Mouse (Mus musculus) gastrocnemius, adult 18-20 months (tissue): ENCODE results near the gene B130006D01Rik. TPM values are rescaled to one million over a fixed set of nuclear protein-coding genes. Genes with fewer than 3 reads are reported as not detected.
"Not testable (repeated sequence)": the region's sequence is repeated elsewhere in the genome, so short reads cannot be mapped to it uniquely, and the experiment has no call there.

Source experiments
- DNase-seq: peaks from one replicate; pipeline ENCODE4 v3.0.0; 2021; ENCODE audit warnings: low spot score
- total RNA-seq, 2 experiments: library from RNA; stranded (reverse); gene quantifications; 2 replicates each; pipeline ENCODE4 v1.2.3; 2021

B130006D01Rik gene
- total RNA-seq, 2 experiments from 2014 or later, result 0.09 to 0.27 TPM

GRCm38 (mm10) chr11:95713225-95713810, 10.1 kb upstream of the B130006D01Rik start:
- peak; percentile 29 for DNase-seq

- DNase-seq, result no peak
Measured at GRCm38 (mm10) chr11:95713811-95714241, 9.6 kb upstream of the B130006D01Rik start.

DNA sequence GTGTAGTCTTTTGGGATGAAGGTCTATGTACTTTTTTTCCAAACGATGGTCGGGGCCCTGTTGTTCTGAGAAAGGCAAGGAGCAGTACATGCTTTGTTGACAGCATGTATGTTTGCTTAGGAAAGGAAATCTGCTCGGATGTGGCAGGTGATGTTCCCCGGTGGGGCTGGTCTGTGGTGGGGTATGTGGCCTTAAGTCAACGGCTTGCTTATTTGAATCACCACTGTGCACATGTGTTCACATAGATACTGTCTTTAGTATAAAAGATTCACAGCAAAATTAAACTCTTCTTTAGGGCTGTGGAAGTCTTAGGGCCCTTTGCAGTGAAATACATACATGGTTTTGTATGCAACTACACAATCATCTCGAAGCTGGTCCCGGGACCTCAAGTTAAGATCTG, 9.0 kb upstream of the B130006D01Rik start:
- no peak for DNase-seq

GRCm38 (mm10) chr11:95716136-95716535, 7.3 kb upstream of the B130006D01Rik start:
- no peak for DNase-seq

GRCm38 (mm10) chr11:95719356-95719755, 4.0 kb upstream of the B130006D01Rik start:
- DNase-seq, result no peak

GRCm38 (mm10) chr11:95724466-95724865, 1.1 kb downstream of the B130006D01Rik start:
- DNase-seq, result no peak

GRCm38 (mm10) chr11:95726156-95726555, 2.8 kb downstream of the B130006D01Rik start:
- no peak for DNase-seq

GRCm38 (mm10) chr11:95727947-95728346, 4.6 kb downstream of the B130006D01Rik start:
- DNase-seq, result no peak

DNA sequence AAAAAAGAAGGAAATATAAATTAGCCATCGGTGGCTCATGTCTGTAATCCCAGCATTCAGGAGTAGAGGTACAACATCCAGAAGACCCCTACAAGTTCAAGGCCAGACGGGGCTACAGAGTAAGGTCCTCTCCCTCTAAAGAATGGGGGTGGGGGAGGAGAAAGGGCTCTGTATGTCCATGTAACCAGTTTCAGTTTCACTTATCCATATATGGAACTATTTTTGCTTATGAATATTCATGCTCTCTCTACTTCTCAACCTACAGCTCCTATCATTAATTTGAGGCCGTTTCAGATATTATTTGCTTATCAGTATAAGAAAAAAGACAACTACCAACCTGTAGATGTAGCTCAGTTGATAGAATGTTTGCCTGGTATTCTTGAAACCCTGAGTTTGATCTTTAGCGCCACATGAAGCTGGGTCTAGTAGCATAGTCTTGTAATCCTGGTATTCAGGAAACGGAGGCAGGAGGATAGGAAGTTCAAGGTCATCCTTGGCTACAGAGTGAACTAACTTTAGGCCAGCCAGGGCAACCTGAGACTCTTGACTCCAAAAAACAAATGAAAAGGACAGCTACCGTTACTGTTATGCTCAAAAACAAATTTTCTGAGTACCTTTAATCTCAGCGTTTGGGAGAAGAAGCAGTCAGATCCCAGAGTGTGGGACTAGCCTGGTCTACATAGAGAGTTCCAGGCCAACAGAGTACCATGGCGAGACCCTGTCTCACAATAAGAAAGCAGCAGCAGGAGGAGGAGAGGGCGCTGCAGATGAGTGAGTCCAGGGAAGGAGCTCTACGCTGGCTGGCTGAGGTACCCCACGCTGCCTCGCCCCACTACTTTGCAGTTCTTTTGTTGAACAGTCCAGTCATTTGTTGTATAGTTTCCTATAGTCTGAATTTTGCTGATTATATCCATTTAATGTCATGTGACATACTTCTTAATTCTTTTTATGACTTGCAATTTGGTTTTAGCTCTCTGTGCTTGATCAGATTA, 5.8 kb downstream of the B130006D01Rik start:
- no peak for DNase-seq

GRCm38 (mm10) chr11:95734485-95734884, 11.1 kb downstream of the B130006D01Rik start:
- no peak for DNase-seq

GRCm38 (mm10) chr11:95737811-95738210, 14.4 kb downstream of the B130006D01Rik start:
- DNase-seq, result peak; percentile 22

GRCm38 (mm10) chr11:95744521-95744920, 21.1 kb downstream of the B130006D01Rik start:
- DNase-seq, result no peak

GRCm38 (mm10) chr11:95746821-95747220, 23.4 kb downstream of the B130006D01Rik start:
- DNase-seq, result no peak

- DNase-seq, result no peak
Measured at GRCm38 (mm10) chr11:95748331-95748730, 24.9 kb downstream of the B130006D01Rik start.

DNA sequence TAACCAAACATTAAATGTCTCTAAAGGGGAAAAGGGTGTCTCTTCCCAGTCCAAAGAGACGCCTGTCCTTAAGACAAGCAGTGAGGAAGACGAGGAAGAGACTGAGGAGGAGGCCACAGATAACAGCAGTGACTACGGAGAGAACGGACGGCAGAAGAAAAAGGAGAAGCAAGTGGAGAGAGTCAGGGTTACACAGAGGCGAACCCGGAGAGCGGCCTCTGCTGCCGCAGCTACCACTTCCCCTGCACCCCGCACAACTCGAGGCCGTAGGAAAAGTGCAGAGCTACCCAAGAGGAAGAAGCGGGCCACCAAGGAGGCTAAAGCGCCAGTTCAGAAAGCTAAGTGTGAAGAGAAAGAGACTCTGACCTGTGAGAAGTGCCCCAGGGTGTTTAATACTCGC, 26.2 kb downstream of the B130006D01Rik start:
- DNase-seq, result no peak

- DNase-seq, result peak; percentile 83
Measured at GRCm38 (mm10) chr11:95750995-95751394, 27.6 kb downstream of the B130006D01Rik start.

GRCm38 (mm10) chr11:95755137-95755536, 31.8 kb downstream of the B130006D01Rik start:
- not testable (repeated sequence) for DNase-seq

GRCm38 (mm10) chr11:95760521-95760920, 37.1 kb downstream of the B130006D01Rik start:
- DNase-seq, result no peak

DNA sequence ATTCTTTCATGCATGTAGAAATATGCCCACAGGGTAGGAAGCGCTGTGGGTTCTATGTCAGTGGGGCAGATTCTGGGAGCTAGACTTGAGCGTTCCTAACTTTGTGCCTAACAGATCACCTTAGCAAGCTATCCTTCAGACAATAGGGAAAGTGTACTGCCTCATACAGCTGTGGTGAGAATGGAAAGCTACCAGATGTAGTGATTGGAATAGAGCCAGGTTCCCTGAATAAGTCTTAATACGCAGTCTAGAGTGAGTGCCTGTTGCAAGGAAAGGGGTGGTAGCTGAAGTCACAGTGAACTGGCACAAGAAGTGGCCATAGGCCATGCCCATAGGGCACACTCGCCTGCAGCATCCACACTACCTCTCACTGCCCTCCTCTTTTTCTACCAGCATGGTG, 39.6 kb downstream of the B130006D01Rik start:
- DNase-seq, result no peak

DNA sequence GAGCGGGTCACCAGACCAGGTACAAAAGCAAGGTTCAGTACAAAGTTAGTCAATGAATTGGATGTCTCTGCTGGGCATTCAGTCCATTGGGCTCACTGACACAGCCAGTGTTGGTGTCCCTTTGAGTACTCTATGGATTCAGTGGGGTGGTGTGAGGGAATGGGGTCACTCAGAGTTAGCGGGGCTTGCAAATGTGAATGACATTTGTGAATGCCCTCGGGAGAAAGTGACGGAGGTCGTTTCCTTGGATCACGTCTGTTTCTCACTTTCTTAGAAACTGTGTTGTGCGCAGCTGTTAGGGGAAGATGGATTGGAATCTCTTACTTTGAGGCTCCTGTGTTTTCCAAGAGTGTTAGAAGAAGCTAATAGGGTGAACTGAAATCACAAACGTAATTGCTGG, 41.4 kb downstream of the B130006D01Rik start:
- DNase-seq, result no peak

DNA sequence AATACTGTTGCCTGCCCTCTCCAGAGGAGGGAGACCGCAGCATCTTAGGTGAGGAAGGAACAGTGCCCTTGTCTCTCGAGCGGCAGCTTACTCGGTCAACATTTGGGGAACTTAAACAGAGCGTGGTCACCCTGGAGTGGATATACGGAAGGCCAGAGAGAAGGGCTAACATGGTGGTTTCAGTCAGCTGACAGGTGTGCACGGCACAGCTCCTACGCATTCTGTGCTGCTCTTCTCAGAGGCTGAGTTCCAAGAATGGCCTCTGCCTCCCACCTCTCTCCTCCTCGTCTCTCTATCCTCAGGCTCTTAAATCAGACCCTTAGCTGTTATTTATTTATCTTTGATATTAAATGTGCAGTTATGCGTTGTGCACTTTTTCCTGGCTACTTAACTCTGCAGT, 41.9 kb downstream of the B130006D01Rik start:
- no peak for DNase-seq

GRCm38 (mm10) chr11:95768244-95768643, 44.9 kb downstream of the B130006D01Rik start:
- DNase-seq, result no peak

DNA sequence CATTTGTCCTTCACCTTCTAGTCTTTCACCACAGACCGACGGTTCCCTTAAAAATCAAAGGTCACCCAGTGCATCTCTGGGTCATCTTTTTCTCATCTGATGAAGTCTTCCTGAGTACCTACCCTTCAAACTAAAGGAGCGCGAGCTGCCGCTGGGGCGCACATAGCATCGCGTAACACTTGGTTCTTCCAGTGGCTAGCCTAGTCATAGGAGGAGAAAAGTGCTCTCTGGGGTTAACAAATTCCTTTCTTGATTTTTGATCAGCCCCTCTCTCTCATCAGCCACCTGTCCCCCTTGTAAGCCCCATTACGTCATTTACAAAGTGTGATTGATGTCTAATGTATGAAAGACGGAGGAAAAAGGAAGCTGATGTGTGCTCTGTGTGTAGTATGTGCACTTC, 45.8 kb downstream of the B130006D01Rik start:
- DNase-seq, result no peak
